Mouse (Mus musculus): Measurements from ENCODE around the gene Rbm19. TPM values are rescaled to one million over a fixed set of nuclear protein-coding genes. Genes with fewer than 3 reads are reported as not detected.
A peak's percentile ranks its signal among the peaks of the same experiment; 100 is the strongest.

Rbm19 gene
- polyA plus RNA-seq, 1 experiment from 2014 or later = 16.4 TPM

DNA sequence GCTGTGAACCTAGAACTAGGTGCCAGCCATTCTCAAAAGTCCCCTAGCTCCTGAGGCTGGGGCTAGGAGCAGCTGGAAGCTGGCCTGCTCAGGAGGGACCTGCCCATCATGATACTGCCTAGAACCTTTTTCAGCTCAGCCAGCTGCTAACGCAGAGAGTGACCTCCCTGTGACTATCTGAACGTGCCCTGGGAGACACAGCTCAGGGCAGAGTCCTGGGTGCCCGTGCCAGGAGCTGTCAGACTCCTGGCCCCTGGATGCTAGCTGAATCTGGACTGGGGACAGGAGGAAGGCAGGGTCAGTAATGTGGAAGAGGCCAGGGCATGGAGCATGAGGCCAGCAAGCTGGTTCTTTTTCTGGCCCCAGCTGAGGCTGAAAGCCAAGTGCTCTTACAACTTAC lies 22.1 kb downstream of the Rbm19 start:
- Histone ChIP-seq H3K4me1 (replicated peaks; ENCODE audit: control insufficient read depth, insufficient read depth, low read length) (peaks cover 3% of the 10 kb centered on the region; the same call in 1 of the 2 replicates), H3K9ac (replicated peaks; ENCODE audit: low read depth, low read length) (no peak overlapping the region), H3K27me3 (replicated peaks; ENCODE audit: control insufficient read depth, insufficient read depth, low read length) (no peaks in the 10 kb centered on the region), H3K4me2 (ENCODE audit: low read length) (no peak overlapping the region), H3K27ac (ENCODE audit: low read length) (no peak overlapping the region), H3K4me3 (replicated peaks; ENCODE audit: low read length) (no peak overlapping the region), H3K36me3 (ENCODE audit: control insufficient read depth, insufficient read depth) (no peaks in the 10 kb centered on the region), H3K9me3 (ENCODE audit: control insufficient read depth, low read length) (no peaks in the 10 kb centered on the region)
- ATAC-seq = no peak
- WGBS = 90% methylated on average over 3 of the region's 3 CpGs

DNA sequence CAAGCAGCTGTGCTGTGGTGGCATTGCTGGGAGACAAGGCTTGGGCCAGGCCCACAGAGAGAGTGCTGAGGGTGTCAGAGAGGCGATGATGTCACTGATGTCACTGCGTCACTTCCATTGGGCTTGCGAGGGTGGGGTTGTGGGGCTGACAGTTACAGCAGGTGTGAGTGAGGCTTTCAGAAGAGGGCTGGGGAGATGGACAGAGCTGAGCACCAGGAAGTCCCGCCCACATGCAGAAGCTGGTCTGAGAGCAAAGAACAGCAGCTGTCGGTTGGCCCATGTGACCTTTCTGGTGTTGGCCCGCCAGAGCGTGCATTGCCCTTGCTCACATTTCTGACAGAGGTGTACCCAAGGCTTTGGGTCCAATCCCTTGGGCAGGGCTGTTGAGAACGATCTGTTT lies 23.0 kb downstream of the Rbm19 start:
- Histone ChIP-seq H3K9ac (replicated peaks; ENCODE audit: low read depth, low read length) (no peak overlapping the region), H3K36me3 (ENCODE audit: control insufficient read depth, insufficient read depth) (no peaks in the 10 kb centered on the region), H3K9me3 (ENCODE audit: control insufficient read depth, low read length) (no peaks in the 10 kb centered on the region), H3K27me3 (replicated peaks; ENCODE audit: control insufficient read depth, insufficient read depth, low read length) (no peaks in the 10 kb centered on the region), H3K4me3 (replicated peaks; ENCODE audit: low read length) (no peak overlapping the region), H3K27ac (ENCODE audit: low read length) (no peak overlapping the region), H3K4me1 (replicated peaks; ENCODE audit: control insufficient read depth, insufficient read depth, low read length) (peaks cover 3% of the 10 kb centered on the region; the same call in 1 of the 2 replicates), H3K4me2 (ENCODE audit: low read length) (no peak overlapping the region)
- no peak for ATAC-seq
- 81% methylated on average over 8 of the region's 8 CpGs for WGBS

DNA sequence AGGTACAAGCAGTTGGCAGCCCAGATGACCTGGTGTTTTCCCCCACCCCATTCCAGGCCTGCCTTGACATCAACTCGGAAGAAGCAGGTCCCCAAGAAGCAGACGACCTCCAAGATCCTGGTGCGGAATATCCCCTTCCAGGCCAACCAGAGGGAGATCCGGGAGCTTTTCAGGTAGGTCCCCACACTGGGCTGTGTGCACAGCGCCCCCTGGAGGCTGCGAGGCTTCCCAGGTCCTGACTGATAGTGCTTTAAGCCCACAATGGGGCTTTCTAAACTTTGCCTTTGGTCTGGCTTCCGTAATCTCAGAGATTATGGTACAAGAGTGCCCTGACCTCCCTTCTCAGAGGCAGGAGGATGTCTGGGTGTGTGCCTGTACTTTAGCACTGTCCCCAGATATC lies 27.7 kb downstream of the Rbm19 start:
- H3K36me3 ChIP-seq (ENCODE audit: control insufficient read depth, insufficient read depth) = no peaks in the 10 kb centered on the region
- WGBS = 50% methylated on average over 7 of the region's 7 CpGs
- no peak overlapping the region for H3K9ac ChIP-seq (replicated peaks; ENCODE audit: low read depth, low read length)
- no peaks in the 10 kb centered on the region for H3K27me3 ChIP-seq (replicated peaks; ENCODE audit: control insufficient read depth, insufficient read depth, low read length)
- no peak overlapping the region for H3K4me3 ChIP-seq (replicated peaks; ENCODE audit: low read length)
- H3K9me3 ChIP-seq (ENCODE audit: control insufficient read depth, low read length) = no peaks in the 10 kb centered on the region
- ATAC-seq = no peak
- H3K4me2 ChIP-seq (ENCODE audit: low read length) = no peak overlapping the region
- peaks cover 5% of the 10 kb centered on the region; the same call in 1 of the 2 replicates for H3K4me1 ChIP-seq (replicated peaks; ENCODE audit: control insufficient read depth, insufficient read depth, low read length)
- no peak overlapping the region for H3K27ac ChIP-seq (ENCODE audit: low read length)

DNA sequence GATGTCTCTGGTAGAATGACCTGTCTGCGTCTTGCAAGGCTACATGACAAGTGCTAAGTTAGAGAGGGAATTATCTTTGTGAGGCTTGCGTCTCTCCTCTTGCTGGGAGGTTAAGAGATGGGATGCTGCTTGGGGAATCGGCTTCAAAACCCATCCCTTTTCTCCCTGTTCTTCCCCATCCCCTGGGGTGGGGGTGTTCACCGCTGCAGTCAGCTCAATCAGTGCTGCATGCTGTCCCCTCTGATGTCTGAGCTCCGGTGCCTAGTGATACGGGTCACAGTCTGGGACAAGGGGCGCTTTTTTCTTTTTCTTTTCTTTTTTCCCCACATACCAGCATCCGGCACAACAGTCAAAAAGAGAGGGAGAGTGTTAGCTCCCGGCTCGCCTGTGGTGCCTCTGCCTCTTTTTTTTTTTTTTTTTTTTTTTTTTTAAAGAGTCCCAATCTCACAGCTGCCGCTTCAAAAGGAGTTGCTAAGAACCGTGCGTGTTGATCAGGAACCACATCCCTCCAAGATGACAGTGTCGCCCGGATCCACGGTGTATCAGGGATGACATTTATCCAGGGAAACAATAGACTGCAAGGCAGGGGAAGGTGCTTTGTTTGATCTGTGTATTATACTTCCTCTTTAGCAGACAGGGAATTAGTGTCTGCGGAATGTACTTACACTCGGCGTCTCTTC lies 29.2 kb downstream of the Rbm19 start:
- Histone ChIP-seq H3K4me1 (replicated peaks; ENCODE audit: control insufficient read depth, insufficient read depth, low read length) (peaks cover 5% of the 10 kb centered on the region; the same call in 1 of the 2 replicates), H3K4me3 (replicated peaks; ENCODE audit: low read length) (no peak overlapping the region), H3K9ac (replicated peaks; ENCODE audit: low read depth, low read length) (peak overlapping the region; percentile 28), H3K9me3 (ENCODE audit: control insufficient read depth, low read length) (no peaks in the 10 kb centered on the region), H3K27ac (ENCODE audit: low read length) (peak overlapping the region; percentile 41), H3K27me3 (replicated peaks; ENCODE audit: control insufficient read depth, insufficient read depth, low read length) (no peaks in the 10 kb centered on the region), H3K4me2 (ENCODE audit: low read length) (0 out of 2 replicates have a peak overlapping the region, but pooled peaks have one; percentile 1), H3K36me3 (ENCODE audit: control insufficient read depth, insufficient read depth) (no peaks in the 10 kb centered on the region)
- peak; percentile 51 for ATAC-seq
- WGBS = 32% methylated on average over 19 of the region's 19 CpGs

DNA sequence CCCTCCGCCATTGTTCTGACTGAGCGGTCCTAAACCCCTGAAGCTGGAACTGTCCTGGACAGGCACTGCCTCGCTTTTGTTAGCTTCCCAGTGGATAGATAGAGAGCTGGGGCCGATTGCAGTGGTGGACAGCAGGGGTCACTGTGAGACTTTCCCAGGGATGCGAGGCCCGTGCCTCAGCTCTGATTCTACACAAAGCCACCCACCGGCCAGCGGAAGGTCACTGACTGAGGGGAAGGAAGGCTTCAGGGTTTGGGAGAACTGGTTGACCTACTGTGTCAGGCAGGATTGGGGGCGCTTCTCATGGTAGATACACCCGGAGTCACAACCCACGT lies 29.8 kb downstream of the Rbm19 start:
- no peaks in the 10 kb centered on the region for H3K27me3 ChIP-seq (replicated peaks; ENCODE audit: control insufficient read depth, insufficient read depth, low read length)
- peak overlapping the region; percentile 16 for H3K27ac ChIP-seq (ENCODE audit: low read length)
- H3K9ac ChIP-seq (replicated peaks; ENCODE audit: low read depth, low read length) = peak overlapping the region; percentile 28
- ATAC-seq = peak; percentile 87
- WGBS = 16% methylated on average over 11 of the region's 11 CpGs
- H3K4me3 ChIP-seq (replicated peaks; ENCODE audit: low read length) = no peak overlapping the region
- H3K4me1 ChIP-seq (replicated peaks; ENCODE audit: control insufficient read depth, insufficient read depth, low read length) = peaks cover 5% of the 10 kb centered on the region; the same call in 1 of the 2 replicates
- H3K36me3 ChIP-seq (ENCODE audit: control insufficient read depth, insufficient read depth) = no peaks in the 10 kb centered on the region
- 0 out of 2 replicates have a peak overlapping the region, but pooled peaks have one; percentile 1 for H3K4me2 ChIP-seq (ENCODE audit: low read length)
- no peaks in the 10 kb centered on the region for H3K9me3 ChIP-seq (ENCODE audit: control insufficient read depth, low read length)

DNA sequence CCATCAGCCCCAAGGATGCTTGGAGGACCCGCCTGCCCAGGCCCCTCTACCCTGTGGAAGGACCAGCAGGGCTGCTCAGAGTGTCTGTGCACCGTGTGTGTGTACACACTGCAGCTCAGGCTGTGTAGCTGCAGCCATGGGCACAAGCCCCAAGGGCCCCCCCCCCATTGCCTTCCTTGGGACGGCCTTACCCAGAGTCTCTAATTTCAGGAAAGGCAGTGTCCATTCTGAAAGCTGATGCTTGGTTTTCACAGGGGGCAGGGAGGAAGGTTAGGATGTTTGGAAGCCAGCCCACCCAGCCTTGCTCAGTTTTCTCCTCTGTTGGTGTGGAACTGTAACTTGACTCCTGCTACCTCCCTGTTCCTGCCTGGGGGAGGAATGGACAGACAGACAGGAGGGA lies 30.6 kb downstream of the Rbm19 start:
- Histone ChIP-seq H3K27me3 (replicated peaks; ENCODE audit: control insufficient read depth, insufficient read depth, low read length) (no peaks in the 10 kb centered on the region), H3K9ac (replicated peaks; ENCODE audit: low read depth, low read length) (no peak overlapping the region), H3K36me3 (ENCODE audit: control insufficient read depth, insufficient read depth) (no peaks in the 10 kb centered on the region), H3K27ac (ENCODE audit: low read length) (no peak overlapping the region), H3K4me2 (ENCODE audit: low read length) (no peak overlapping the region), H3K9me3 (ENCODE audit: control insufficient read depth, low read length) (no peaks in the 10 kb centered on the region), H3K4me1 (replicated peaks; ENCODE audit: control insufficient read depth, insufficient read depth, low read length) (peaks cover 5% of the 10 kb centered on the region; the same call in 1 of the 2 replicates), H3K4me3 (replicated peaks; ENCODE audit: low read length) (no peak overlapping the region)
- WGBS = 84% methylated on average over 3 of the region's 3 CpGs
- no peak for ATAC-seq

DNA sequence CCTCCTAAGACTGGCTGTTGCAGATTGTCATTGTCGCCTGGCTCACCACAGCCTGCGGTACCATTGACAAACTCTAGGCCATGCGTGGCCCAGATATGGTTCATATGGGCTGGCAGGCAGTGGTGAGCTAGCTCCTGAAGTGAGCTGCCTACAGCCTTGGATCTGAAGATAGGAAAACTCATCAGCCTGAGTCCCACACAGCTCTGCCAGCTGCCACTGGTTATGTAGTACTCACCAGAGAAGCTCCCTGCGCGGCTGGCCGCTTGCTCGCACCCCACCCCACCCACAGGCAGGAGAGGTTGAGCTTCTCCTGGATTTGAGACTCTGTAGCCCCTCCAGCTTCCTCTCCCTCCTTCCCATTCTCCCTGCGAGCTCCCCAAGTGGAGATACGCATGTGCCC lies 32.0 kb downstream of the Rbm19 start:
- no peak overlapping the region for H3K4me2 ChIP-seq (ENCODE audit: low read length)
- no peak overlapping the region for H3K27ac ChIP-seq (ENCODE audit: low read length)
- H3K9me3 ChIP-seq (ENCODE audit: control insufficient read depth, low read length) = no peaks in the 10 kb centered on the region
- H3K27me3 ChIP-seq (replicated peaks; ENCODE audit: control insufficient read depth, insufficient read depth, low read length) = no peaks in the 10 kb centered on the region
- H3K4me1 ChIP-seq (replicated peaks; ENCODE audit: control insufficient read depth, insufficient read depth, low read length) = peaks cover 5% of the 10 kb centered on the region; the same call in 1 of the 2 replicates
- 93% methylated on average over 9 of the region's 9 CpGs for WGBS
- no peak overlapping the region for H3K9ac ChIP-seq (replicated peaks; ENCODE audit: low read depth, low read length)
- no peak for ATAC-seq
- no peak overlapping the region for H3K4me3 ChIP-seq (replicated peaks; ENCODE audit: low read length)
- no peaks in the 10 kb centered on the region for H3K36me3 ChIP-seq (ENCODE audit: control insufficient read depth, insufficient read depth)

DNA sequence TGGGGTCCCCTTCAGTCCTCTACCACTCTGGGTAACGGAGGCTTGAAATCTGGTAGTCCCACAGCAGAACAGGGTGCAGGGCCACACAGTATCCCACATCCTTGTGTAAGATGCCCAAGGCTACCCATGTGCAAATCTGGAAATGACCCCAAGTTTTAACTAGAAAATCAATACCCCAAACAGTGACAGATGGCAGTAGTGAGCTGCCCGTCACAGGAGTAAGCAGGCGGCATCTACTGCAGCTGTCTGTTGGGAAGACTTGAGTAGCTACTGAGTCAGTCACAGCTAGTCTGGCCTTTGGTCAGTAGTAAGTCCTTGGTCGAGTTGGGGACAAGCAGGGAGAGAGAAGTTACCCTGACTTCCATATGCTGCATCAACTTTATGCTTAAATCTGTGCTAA lies 34.9 kb downstream of the Rbm19 start:
- Histone ChIP-seq H3K9me3 (ENCODE audit: control insufficient read depth, low read length) (no peaks in the 10 kb centered on the region), H3K9ac (replicated peaks; ENCODE audit: low read depth, low read length) (no peak overlapping the region), H3K4me1 (replicated peaks; ENCODE audit: control insufficient read depth, insufficient read depth, low read length) (peaks cover 17% of the 10 kb centered on the region), H3K27me3 (replicated peaks; ENCODE audit: control insufficient read depth, insufficient read depth, low read length) (no peaks in the 10 kb centered on the region), H3K4me3 (replicated peaks; ENCODE audit: low read length) (no peak overlapping the region), H3K27ac (ENCODE audit: low read length) (no peak overlapping the region), H3K36me3 (ENCODE audit: control insufficient read depth, insufficient read depth) (no peaks in the 10 kb centered on the region), H3K4me2 (ENCODE audit: low read length) (no peak overlapping the region)
- WGBS = 77% methylated on average over 4 of the region's 4 CpGs
- no peak for ATAC-seq

DNA sequence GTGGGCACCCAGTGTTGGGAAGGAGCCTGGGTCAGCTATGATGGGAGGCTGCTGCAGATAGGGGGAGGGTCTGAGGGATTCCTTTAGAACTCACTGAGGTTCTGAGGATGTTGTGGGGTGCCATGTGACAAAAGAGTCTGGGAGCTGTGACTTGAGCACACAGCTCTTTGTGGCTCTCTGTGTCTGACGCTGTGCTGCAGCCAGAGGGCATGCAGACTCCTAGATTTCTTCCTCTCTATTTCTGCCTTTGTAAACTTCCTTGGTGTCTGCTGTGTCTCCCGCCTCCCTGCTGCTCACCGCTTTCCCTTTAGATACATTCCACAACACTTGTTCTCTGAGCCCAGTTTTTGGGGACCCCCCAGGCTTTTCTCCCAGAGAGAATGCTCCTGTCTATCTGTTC lies 36.9 kb downstream of the Rbm19 start:
- ATAC-seq = no peak
- 80% methylated on average over 3 of the region's 3 CpGs for WGBS
- no peaks in the 10 kb centered on the region for H3K9me3 ChIP-seq (ENCODE audit: control insufficient read depth, low read length)
- H3K27ac ChIP-seq (ENCODE audit: low read length) = no peak overlapping the region
- peaks cover 26% of the 10 kb centered on the region for H3K4me1 ChIP-seq (replicated peaks; ENCODE audit: control insufficient read depth, insufficient read depth, low read length)
- no peaks in the 10 kb centered on the region for H3K36me3 ChIP-seq (ENCODE audit: control insufficient read depth, insufficient read depth)
- H3K27me3 ChIP-seq (replicated peaks; ENCODE audit: control insufficient read depth, insufficient read depth, low read length) = no peaks in the 10 kb centered on the region
- no peak overlapping the region for H3K9ac ChIP-seq (replicated peaks; ENCODE audit: low read depth, low read length)
- H3K4me3 ChIP-seq (replicated peaks; ENCODE audit: low read length) = no peak overlapping the region
- H3K4me2 ChIP-seq (ENCODE audit: low read length) = no peak overlapping the region

Measured in forebrain, embryonic 16.5 days (tissue).